Mouse (Mus musculus): ENCODE measurements around the gene Gm17657. TPM values are rescaled to one million over a fixed set of nuclear protein-coding genes. Genes with fewer than 3 reads are reported as not detected.
A peak's percentile ranks its signal among the peaks of the same experiment; 100 is the strongest.

The Gm17657 gene
- polyA plus RNA-seq, 1 experiment from 2014 or later = not detected

DNA sequence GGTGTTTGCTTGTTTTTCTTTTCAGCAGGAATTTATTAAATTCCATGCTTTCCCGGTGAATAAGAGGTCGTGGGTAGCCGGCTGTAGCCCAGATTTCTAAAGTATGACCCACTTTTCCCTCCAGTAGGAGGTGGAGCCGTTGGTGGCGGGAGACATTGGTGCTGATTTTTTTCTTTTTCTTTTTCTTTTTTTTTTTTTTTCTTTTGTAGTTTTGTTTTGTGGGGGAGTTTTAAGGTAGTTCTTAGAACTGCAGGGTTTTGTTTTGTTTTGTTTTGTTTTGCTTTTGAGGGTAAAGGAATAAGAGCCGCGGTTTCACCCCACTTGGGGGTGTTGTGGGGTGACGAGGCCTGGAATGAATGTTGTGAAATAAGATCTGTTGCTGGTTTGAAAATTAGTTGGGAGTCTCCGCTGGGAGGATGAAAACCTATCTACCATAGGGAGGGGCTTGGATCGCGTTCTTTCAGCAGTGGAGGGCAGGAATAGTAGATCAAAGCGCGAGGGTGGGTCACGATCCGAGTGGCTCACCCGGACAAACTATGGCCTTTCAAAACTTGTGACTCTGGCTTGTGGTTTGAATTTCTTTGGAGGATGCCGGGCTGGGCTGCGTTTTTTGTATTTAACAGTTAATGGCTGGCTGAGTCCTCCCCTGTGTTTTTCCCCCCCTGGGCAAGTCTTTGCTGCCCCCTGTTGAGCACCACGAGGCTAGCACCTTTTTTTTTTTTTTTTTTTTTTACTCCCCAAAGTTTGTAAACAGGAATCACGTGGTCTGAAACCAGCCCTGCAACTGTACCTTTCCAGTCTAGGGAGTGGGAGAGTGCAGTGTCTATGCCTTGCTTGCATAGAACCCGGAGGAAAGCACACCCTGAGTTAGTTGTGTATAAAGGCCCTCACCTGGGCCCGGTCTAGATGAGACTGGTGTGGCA lies 56.9 kb downstream of the Gm17657 start:
- H3K27me3 ChIP-seq (ENCODE audit: control insufficient read depth, insufficient read depth, low read length) = no peaks in the 10 kb centered on the region
- peak overlapping the region; percentile 98 for H3K4me3 ChIP-seq (ENCODE audit: low read depth, low read length)
- no peaks in the 10 kb centered on the region; the same call in 1 of the 2 replicates for H3K36me3 ChIP-seq (replicated peaks; ENCODE audit: control insufficient read depth, insufficient read depth, low read depth, low read length)
- H3K9ac ChIP-seq (replicated peaks; ENCODE audit: low read length) = peak overlapping the region; percentile 94
- under 1% methylated on average over 22 of the region's 22 CpGs for WGBS
- H3K27ac ChIP-seq (replicated peaks; ENCODE audit: low read depth, low read length) = no peak overlapping the region; the same call in 1 of the 2 replicates
- no peaks in the 10 kb centered on the region for H3K4me1 ChIP-seq (ENCODE audit: control insufficient read depth, insufficient read depth, low read length)
- peak overlapping the region; percentile 80 for H3K4me2 ChIP-seq (ENCODE audit: low read depth, low read length)
- ATAC-seq (replicated peaks; ENCODE audit: insufficient number of reproducible peaks, low FRiP score, low TSS enrichment, low read depth) (no peak), DNase-seq (ENCODE audit: low spot score) (peak; percentile 83)
- no peaks in the 10 kb centered on the region for H3K9me3 ChIP-seq (replicated peaks; ENCODE audit: control insufficient read depth, low read length)

DNA sequence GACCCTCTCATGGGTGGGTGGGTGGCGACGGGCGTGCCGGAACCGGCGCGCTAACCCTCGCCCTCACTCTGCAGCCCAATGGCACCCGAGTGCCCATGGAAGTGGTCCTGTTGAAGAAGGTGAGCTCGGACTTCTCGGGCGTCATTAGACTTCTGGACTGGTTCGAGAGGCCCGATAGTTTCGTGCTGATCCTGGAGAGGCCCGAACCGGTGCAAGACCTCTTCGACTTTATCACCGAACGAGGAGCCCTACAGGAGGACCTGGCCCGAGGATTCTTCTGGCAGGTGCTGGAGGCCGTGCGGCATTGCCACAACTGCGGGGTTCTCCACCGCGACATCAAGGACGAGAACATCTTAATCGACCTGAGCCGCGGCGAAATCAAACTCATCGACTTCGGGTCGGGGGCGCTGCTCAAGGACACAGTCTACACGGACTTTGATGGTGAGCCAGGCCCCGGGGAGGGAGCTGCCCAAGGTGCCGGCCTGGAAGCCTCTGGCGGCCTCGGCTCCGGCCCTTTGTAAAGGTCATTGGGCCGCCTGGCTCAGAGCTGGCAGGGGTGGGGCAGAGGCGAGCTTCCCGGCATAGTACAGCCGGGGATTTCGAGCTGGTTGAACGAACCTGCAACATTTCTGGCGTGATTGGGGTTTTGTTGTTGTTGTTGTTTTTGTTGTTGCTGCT lies 57.7 kb downstream of the Gm17657 start:
- Histone ChIP-seq H3K27ac (replicated peaks; ENCODE audit: low read depth, low read length) (peak overlapping the region; percentile 93), H3K36me3 (replicated peaks; ENCODE audit: control insufficient read depth, insufficient read depth, low read depth, low read length) (no peaks in the 10 kb centered on the region; the same call in 1 of the 2 replicates), H3K27me3 (ENCODE audit: control insufficient read depth, insufficient read depth, low read length) (no peaks in the 10 kb centered on the region), H3K4me3 (ENCODE audit: low read depth, low read length) (peak overlapping the region; percentile 98), H3K4me2 (ENCODE audit: low read depth, low read length) (peak overlapping the region; percentile 80), H3K9ac (replicated peaks; ENCODE audit: low read length) (peak overlapping the region; percentile 94), H3K4me1 (ENCODE audit: control insufficient read depth, insufficient read depth, low read length) (no peaks in the 10 kb centered on the region), H3K9me3 (replicated peaks; ENCODE audit: control insufficient read depth, low read length) (no peaks in the 10 kb centered on the region)
- ATAC-seq (replicated peaks; ENCODE audit: insufficient number of reproducible peaks, low FRiP score, low TSS enrichment, low read depth) = no peak; the same call in 1 of the 2 replicates
- DNase-seq (ENCODE audit: low spot score) = peak; percentile 49
- under 1% methylated on average over 48 of the region's 48 CpGs for WGBS

DNA sequence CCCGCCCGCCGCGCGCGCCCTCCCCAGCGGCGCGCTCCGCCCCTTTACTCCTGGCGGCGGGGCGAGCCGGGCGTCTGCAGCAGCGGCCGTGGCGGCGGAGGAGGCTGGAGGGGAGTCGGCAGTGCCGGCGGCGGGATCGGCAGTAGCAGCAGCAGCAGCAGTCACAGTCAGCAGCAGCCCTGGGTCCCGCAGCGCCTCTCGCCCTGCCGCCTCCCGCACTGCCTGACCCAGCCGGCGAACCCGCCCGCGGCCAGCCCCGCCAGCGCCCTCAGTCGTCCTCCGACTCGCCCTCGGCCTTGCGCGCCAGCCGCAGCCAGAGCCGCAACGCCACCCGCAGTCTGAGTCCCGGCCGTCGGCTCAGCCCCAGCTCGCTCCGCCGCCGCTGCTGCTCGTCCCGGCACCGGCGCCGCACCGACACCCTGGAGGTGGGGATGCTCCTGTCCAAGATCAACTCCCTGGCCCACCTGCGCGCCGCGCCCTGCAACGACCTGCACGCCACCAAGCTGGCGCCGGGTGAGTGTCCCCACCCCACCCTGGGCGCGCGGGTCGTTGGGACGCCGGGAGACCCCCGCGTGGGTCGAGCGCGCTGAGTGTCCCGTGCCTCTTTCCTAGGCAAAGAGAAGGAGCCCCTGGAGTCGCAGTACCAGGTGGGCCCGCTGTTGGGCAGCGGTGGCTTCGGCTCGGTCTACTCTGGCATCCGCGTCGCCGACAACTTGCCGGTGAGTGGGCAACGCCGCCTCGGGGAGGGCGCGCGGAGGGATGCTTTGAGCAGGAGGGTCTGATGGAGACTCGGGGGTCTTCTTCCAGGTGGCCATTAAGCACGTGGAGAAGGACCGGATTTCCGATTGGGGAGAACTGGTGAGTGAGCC lies 58.5 kb downstream of the Gm17657 start, which contains the start of gene Pim1:
Pim1 (plus strand) TSS at position 41 of the 869 bp plus-strand sequence.
- Histone ChIP-seq H3K36me3 (replicated peaks; ENCODE audit: control insufficient read depth, insufficient read depth, low read depth, low read length) (no peaks in the 10 kb centered on the region; the same call in 1 of the 2 replicates), H3K27ac (replicated peaks; ENCODE audit: low read depth, low read length) (peak within 1 kb of the TSS; percentile 93), H3K9me3 (replicated peaks; ENCODE audit: control insufficient read depth, low read length) (no peaks in the 10 kb centered on the region), H3K4me1 (ENCODE audit: control insufficient read depth, insufficient read depth, low read length) (no peaks in the 10 kb centered on the region), H3K4me2 (ENCODE audit: low read depth, low read length) (peak within 1 kb of the TSS; percentile 80), H3K27me3 (ENCODE audit: control insufficient read depth, insufficient read depth, low read length) (no peaks in the 10 kb centered on the region), H3K4me3 (ENCODE audit: low read depth, low read length) (peak within 1 kb of the TSS; percentile 98), H3K9ac (replicated peaks; ENCODE audit: low read length) (peak within 1 kb of the TSS; percentile 94)
- peak; percentile 81 for ATAC-seq (replicated peaks; ENCODE audit: insufficient number of reproducible peaks, low FRiP score, low TSS enrichment, low read depth)
- DNase-seq (ENCODE audit: low spot score) = peak; percentile 64
- WGBS = under 1% methylated on average over 93 of the region's 99 CpGs

DNA sequence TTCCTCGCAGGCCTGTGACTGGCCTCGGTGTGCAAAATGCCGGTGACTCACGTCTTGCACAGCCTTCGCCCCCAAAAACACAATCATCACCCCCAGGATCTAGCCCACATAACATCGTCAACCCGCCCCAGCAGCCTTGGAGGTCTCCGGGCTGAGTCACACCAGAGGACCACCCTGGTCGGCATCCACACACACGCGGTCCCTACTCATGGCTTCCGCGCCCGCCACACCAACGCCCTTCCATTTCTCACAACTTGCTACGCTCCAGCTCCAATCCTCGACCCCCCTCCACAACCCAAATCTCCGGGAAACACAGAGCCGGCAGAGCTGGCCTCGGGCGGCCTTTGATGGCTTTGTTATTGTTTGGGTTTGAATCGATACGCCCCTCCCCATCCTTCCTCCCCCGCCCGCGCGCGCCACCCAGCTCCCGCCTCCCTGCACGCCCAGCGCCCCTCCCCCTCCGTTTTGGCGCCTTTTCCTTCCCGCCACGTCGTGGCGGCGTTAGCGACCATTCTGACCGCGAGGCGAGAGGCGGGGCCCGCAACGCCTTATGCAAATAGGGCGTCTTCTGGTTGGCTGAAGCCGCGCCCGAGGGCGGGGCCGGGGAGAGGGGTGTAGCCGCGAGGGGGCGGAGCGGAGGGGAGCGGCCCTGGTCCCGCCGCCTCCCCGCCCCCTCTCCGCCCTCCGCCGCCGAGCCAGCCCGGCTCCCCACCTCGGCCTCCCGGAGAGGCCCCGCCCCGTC lies 59.3 kb downstream of the Gm17657 start:
- under 1% methylated on average over 63 of the region's 68 CpGs for WGBS
- ATAC-seq (replicated peaks; ENCODE audit: insufficient number of reproducible peaks, low FRiP score, low TSS enrichment, low read depth) = peak; percentile 83
- Histone ChIP-seq H3K9me3 (replicated peaks; ENCODE audit: control insufficient read depth, low read length) (no peaks in the 10 kb centered on the region), H3K4me2 (ENCODE audit: low read depth, low read length) (peak overlapping the region; percentile 80), H3K4me1 (ENCODE audit: control insufficient read depth, insufficient read depth, low read length) (no peaks in the 10 kb centered on the region), H3K27ac (replicated peaks; ENCODE audit: low read depth, low read length) (peak overlapping the region; percentile 86), H3K9ac (replicated peaks; ENCODE audit: low read length) (peak overlapping the region; percentile 84), H3K4me3 (ENCODE audit: low read depth, low read length) (peak overlapping the region; percentile 98), H3K27me3 (ENCODE audit: control insufficient read depth, insufficient read depth, low read length) (no peaks in the 10 kb centered on the region), H3K36me3 (replicated peaks; ENCODE audit: control insufficient read depth, insufficient read depth, low read depth, low read length) (no peaks in the 10 kb centered on the region; the same call in 1 of the 2 replicates)
- peak; percentile 100 for DNase-seq (ENCODE audit: low spot score)

DNA sequence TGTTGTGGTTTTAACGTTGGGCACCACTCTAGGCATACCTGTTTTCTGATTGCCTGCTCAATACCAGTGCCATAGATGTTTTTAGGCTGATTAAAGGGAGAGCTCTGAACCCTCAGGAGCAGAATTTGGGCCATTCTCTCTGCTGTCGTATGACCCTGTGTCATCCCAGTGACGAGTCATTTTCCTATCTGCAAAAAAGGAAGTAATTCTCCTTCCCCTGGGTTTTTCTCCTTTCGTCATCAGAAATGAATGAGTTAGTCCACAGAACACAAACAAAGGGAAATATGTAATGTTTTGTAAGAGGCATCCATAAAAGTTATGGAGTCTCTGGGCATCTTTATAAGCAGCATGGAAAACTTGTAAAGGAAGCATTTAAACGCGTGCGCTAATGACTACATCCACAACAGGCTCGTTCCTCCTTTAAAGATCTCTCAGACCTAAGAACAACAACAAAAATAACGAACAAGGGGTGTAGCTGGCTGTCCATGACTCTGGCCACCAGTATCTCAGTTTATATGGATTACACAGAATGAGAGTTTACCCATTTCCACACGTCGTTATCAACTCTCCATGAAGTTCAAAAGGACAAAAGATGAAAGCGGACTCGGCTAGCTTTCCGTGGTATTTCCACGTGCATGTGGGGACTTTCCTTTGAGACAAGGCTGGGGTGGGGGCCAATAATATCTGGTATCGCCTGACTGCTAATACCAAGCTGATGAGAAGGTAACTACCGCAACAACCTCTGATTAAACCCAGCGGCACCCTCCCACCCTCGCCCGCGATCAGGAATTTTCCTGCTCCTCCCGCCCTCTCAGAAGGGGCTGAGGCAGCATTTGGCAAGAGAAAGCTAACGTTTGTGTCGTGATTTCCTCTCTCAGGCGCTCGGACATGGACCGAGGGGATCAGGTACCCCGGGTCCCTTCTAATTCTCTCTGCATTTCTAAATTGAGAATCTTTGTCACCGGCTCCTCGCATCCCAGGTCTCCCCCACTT lies 60.2 kb downstream of the Gm17657 start:
- peak overlapping the region; percentile 80 for H3K4me2 ChIP-seq (ENCODE audit: low read depth, low read length)
- H3K27me3 ChIP-seq (ENCODE audit: control insufficient read depth, insufficient read depth, low read length) = no peaks in the 10 kb centered on the region
- no peak for ATAC-seq (replicated peaks; ENCODE audit: insufficient number of reproducible peaks, low FRiP score, low TSS enrichment, low read depth)
- no peaks in the 10 kb centered on the region for H3K4me1 ChIP-seq (ENCODE audit: control insufficient read depth, insufficient read depth, low read length)
- no peaks in the 10 kb centered on the region for H3K9me3 ChIP-seq (replicated peaks; ENCODE audit: control insufficient read depth, low read length)
- peak overlapping the region; percentile 84 for H3K9ac ChIP-seq (replicated peaks; ENCODE audit: low read length)
- no peaks in the 10 kb centered on the region for H3K36me3 ChIP-seq (replicated peaks; ENCODE audit: control insufficient read depth, insufficient read depth, low read depth, low read length)
- H3K27ac ChIP-seq (replicated peaks; ENCODE audit: low read depth, low read length) = peak overlapping the region; percentile 86
- H3K4me3 ChIP-seq (ENCODE audit: low read depth, low read length) = peak overlapping the region; percentile 98
- peak; percentile 68 for DNase-seq (ENCODE audit: low spot score)
- 6% methylated on average over 30 of the region's 30 CpGs for WGBS

DNA sequence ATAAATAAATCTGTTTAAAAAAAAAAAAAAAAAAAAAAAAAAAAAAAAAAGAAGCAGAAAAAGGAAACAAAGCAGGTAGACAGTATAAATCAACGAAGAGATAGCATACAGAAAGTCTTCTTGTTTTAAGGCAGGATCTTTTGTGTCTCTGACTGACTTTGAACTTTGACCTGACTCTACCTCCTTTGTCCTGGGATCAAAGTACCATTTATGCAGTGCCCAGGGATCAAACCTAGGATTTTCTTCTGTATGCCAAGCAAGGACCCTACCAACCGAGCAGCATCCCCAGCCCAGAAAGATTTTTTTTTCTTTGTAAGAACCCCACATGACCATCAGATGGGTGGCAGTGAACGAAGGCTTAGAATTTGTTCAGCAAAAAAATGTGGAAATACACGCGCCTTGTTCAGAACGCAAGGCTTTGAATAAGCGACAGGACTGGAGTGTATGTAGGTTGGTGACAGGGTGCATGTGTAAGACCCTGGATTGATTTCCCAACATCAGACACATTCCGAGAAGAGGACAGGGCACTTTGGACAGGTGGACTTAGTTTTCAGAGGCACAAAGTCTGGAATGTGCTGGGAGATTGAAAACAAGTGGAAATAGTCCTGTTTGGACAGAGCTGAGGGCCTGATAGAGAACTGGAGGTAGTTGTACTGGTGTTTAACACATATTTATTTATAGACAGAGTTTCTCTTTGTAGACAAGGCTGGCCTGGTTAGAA lies 61.0 kb downstream of the Gm17657 start:
- H3K36me3 ChIP-seq (replicated peaks; ENCODE audit: control insufficient read depth, insufficient read depth, low read depth, low read length) = no peaks in the 10 kb centered on the region
- H3K27me3 ChIP-seq (ENCODE audit: control insufficient read depth, insufficient read depth, low read length) = no peaks in the 10 kb centered on the region
- ATAC-seq (replicated peaks; ENCODE audit: insufficient number of reproducible peaks, low FRiP score, low TSS enrichment, low read depth) (no peak), DNase-seq (ENCODE audit: low spot score) (no peak)
- no peak overlapping the region for H3K4me3 ChIP-seq (ENCODE audit: low read depth, low read length)
- WGBS = 80% methylated on average over 8 of the region's 8 CpGs
- no peaks in the 10 kb centered on the region for H3K9me3 ChIP-seq (replicated peaks; ENCODE audit: control insufficient read depth, low read length)
- no peak overlapping the region for H3K4me2 ChIP-seq (ENCODE audit: low read depth, low read length)
- H3K4me1 ChIP-seq (ENCODE audit: control insufficient read depth, insufficient read depth, low read length) = no peaks in the 10 kb centered on the region
- no peak overlapping the region; the same call in 1 of the 2 replicates for H3K9ac ChIP-seq (replicated peaks; ENCODE audit: low read length)
- no peak overlapping the region for H3K27ac ChIP-seq (replicated peaks; ENCODE audit: low read depth, low read length)
